Mouse (Mus musculus) olfactory bulb, adult 2 months (tissue): ENCODE measurements around the gene Ddx11.

ENCODE experiments used
- CTCF ChIP-seq: fragments of 200-500 bp; IDR thresholded peaks from 2 replicates; pipeline ENCODE4 v1.5.1; 2012; ENCODE audit warnings: low read depth, mild to moderate bottlenecking, low read length, moderate library complexity; ENCODE audit not compliant: insufficient read depth
- POLR2A ChIP-seq: fragments of 200-500 bp; IDR thresholded peaks from 2 replicates; pipeline ENCODE4 v1.6.1; 2012; ENCODE audit warnings: mild to moderate bottlenecking, low read depth, low read length, moderate library complexity; ENCODE audit not compliant: insufficient read depth

- peak; percentile 76 for TF ChIP-seq POLR2A
- TF ChIP-seq CTCF = no peak
These were observed 11.8 kb upstream of the Ddx11 start, which contains the start of gene Washc1 for GRCm38 (mm10) chr17:66111402-66111959.
